Mouse (Mus musculus): ENCODE data around the gene Zbtb39.

DNA sequence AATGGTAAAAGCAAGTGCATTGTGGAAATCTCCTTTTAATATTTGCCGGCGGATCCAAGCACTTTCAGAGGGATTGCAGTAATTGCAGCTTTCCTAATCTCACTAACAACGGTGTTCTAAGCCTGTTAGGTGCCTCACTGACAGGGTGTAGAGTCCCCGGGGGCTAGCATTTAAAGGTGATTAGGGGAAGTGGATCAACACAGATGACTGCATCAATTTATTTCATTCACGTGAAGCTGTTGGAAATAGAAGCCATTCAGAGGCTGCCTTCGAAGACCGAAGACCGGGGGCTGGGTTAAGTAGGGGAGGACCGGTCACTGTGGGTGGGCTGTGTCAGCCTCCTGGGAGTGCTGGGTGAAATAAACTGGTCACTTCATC is 8.4 kb upstream of the Zbtb39 start:
- no peak for TF ChIP-seq POLR2A (IDR thresholded peaks at IDR 0.05; ENCODE audit: extremely low read depth, insufficient read depth, low read length)
- TF ChIP-seq CTCF (IDR thresholded peaks at IDR 0.05; ENCODE audit: low read depth, low read length), result no peak

Measured in liver, adult 2 months (tissue).